Mouse (Mus musculus) stomach, postnatal 0 days (tissue): ENCODE data around the gene Crygb. TPM values are rescaled to one million over a fixed set of nuclear protein-coding genes. Genes with fewer than 3 reads are reported as not detected.
A peak's percentile ranks its signal among the peaks of the same experiment; 100 is the strongest.

Source experiments
- ATAC-seq: fragments of 200-750 bp; cut with Nextera tagmentation; 2 replicates; pipeline ENCODE4 v1.8.0; 2017; ENCODE audit not compliant: low FRiP score, low TSS enrichment
- DNase-seq: peaks from one replicate; pipeline ENCODE4 v3.0.0-alpha.2; 2016; ENCODE audit warnings: low spot score
- H3K27ac ChIP-seq: fragments of 300-500 bp; sonication (generic); replicated peaks from 2 replicates; pipeline ENCODE4 v1.5.1; 2014; ENCODE audit warnings: mild to moderate bottlenecking, control low read depth
- H3K27me3 ChIP-seq: fragments of 300-500 bp; sonication (generic); 2 replicates; pipeline ENCODE4 v1.6.1; 2014; ENCODE audit warnings: low read length; ENCODE audit not compliant: control insufficient read depth, insufficient read depth
- H3K36me3 ChIP-seq: fragments of 300-500 bp; sonication (generic); 2 replicates; pipeline ENCODE4 v1.6.1; 2014; ENCODE audit warnings: low read length, mixed read lengths; ENCODE audit not compliant: control insufficient read depth, insufficient read depth
- H3K4me1 ChIP-seq: fragments of 300-500 bp; sonication (generic); replicated peaks from 2 replicates; pipeline ENCODE4 v1.6.1; 2014; ENCODE audit warnings: antibody characterized with exemption; ENCODE audit not compliant: control insufficient read depth, insufficient read depth
- H3K4me2 ChIP-seq: fragments of 300-500 bp; sonication (generic); replicated peaks from 2 replicates; pipeline ENCODE4 v1.6.1; 2014; ENCODE audit warnings: low read depth, mild to moderate bottlenecking, control low read depth, moderate library complexity
- H3K4me3 ChIP-seq: fragments of 300-500 bp; sonication (generic); 2 replicates; pipeline ENCODE4 v1.5.1; 2014; ENCODE audit warnings: low read depth, low read length, control low read depth
- H3K9ac ChIP-seq: fragments of 300-500 bp; sonication (generic); 2 replicates; pipeline ENCODE4 v1.6.1; 2014; ENCODE audit warnings: mild to moderate bottlenecking, low read length, control low read depth, mixed read lengths
- H3K9me3 ChIP-seq: fragments of 300-500 bp; sonication (generic); 2 replicates; pipeline ENCODE4 v1.6.1; 2016; ENCODE audit warnings: low read length; ENCODE audit not compliant: control insufficient read depth
- CTCF ChIP-seq: IDR thresholded peaks from 2 replicates; pipeline ENCODE4 v1.5.1; 2016; ENCODE audit warnings: antibody characterized with exemption, low read depth, mild to moderate bottlenecking, moderate library complexity
- EP300 ChIP-seq: optimal IDR thresholded peaks from 2 replicates; pipeline ENCODE3; 2016; ENCODE audit warnings: antibody characterized with exemption
- WGBS: fragments of 180-500 bp; shearing (Covaris S2); extraction: QIAGEN DNeasy Blood & Tissue Kit; methylation state at CpG from one replicate; pipeline ENCODE4 v1.1.7; 2014; 5-methylcytosine and 5-hydroxymethylcytosine counted together
- polyA plus RNA-seq: library from polyadenylated mRNA; unstranded; fragments of >200 nt; fragmentation: Nextera tagmentation; extraction: Ambion mirVana; gene quantifications from 2 replicates; pipeline ENCODE4 v1.2.1, GENCODE M21; 2015

Crygb gene
- polyA plus RNA-seq, 1 experiment from 2014 or later, result not detected

- no peak overlapping the region for H3K4me2 ChIP-seq
- no peak for ATAC-seq
- TF ChIP-seq CTCF (no peak), EP300 (no peak)
- no peak for DNase-seq
- no peak overlapping the region for H3K4me3 ChIP-seq
- 73% methylated on average over 6 of the region's 6 CpGs for WGBS
- no peaks in the 10 kb centered on the region for H3K27me3 ChIP-seq
- H3K4me1 ChIP-seq, result no peaks in the 10 kb centered on the region
- no peak overlapping the region for H3K27ac ChIP-seq
- no peaks in the 10 kb centered on the region for H3K36me3 ChIP-seq
- no peak overlapping the region for H3K9ac ChIP-seq
- no peaks in the 10 kb centered on the region for H3K9me3 ChIP-seq
Observed at GRCm38 (mm10) chr1:65088567-65089356, 6.7 kb upstream of the Crygb start.

GRCm38 (mm10) chr1:65075607-65076006, 6.5 kb downstream of the Crygb start:
- Histone ChIP-seq H3K27ac (no peak overlapping the region), H3K9me3 (no peaks in the 10 kb centered on the region), H3K4me1 (no peaks in the 10 kb centered on the region), H3K27me3 (no peaks in the 10 kb centered on the region), H3K4me3 (no peak overlapping the region), H3K4me2 (no peak overlapping the region), H3K9ac (no peak overlapping the region), H3K36me3 (no peaks in the 10 kb centered on the region)
- DNase-seq (no peak), ATAC-seq (no peak)
- WGBS, result 11% methylated on average over 5 of the region's 5 CpGs
- TF ChIP-seq EP300 (no peak), CTCF (peak; percentile 64)

GRCm38 (mm10) chr1:65073589-65073988, 8.5 kb downstream of the Crygb start, which contains the start of gene Crygc:
Gene Crygc (minus strand): TSS chr1:65073689.
- Histone ChIP-seq H3K9ac (no peak within 1 kb of the TSS), H3K4me2 (no peak within 1 kb of the TSS), H3K27ac (no peak within 1 kb of the TSS), H3K36me3 (no peaks in the 10 kb centered on the region), H3K4me1 (no peaks in the 10 kb centered on the region), H3K27me3 (no peaks in the 10 kb centered on the region), H3K9me3 (no peaks in the 10 kb centered on the region), H3K4me3 (no peak within 1 kb of the TSS)
- ATAC-seq (no peak), DNase-seq (no peak)
- TF ChIP-seq CTCF (no peak), EP300 (no peak)
- 69% methylated on average over 6 of the region's 6 CpGs for WGBS

- Histone ChIP-seq H3K27me3 (no peaks in the 10 kb centered on the region), H3K36me3 (no peaks in the 10 kb centered on the region), H3K4me3 (no peak overlapping the region), H3K27ac (no peak overlapping the region), H3K4me1 (no peaks in the 10 kb centered on the region), H3K4me2 (no peak overlapping the region), H3K9me3 (no peaks in the 10 kb centered on the region), H3K9ac (no peak overlapping the region)
- no peak for TF ChIP-seq EP300
- no peak for TF ChIP-seq CTCF
- DNase-seq (no peak), ATAC-seq (no peak)
Observed at GRCm38 (mm10) chr1:65067842-65068241, 14.2 kb downstream of the Crygb start.

- no peak for DNase-seq
- 79% methylated on average over 15 of the region's 15 CpGs for WGBS
- H3K9ac ChIP-seq, result no peak overlapping the region
- H3K4me1 ChIP-seq, result no peaks in the 10 kb centered on the region
- ATAC-seq, result no peak
- H3K27me3 ChIP-seq, result no peaks in the 10 kb centered on the region
- H3K27ac ChIP-seq, result no peak overlapping the region
- H3K4me3 ChIP-seq, result no peak overlapping the region
- no peaks in the 10 kb centered on the region for H3K36me3 ChIP-seq
- TF ChIP-seq EP300, result no peak
- TF ChIP-seq CTCF, result no peak
- no peaks in the 10 kb centered on the region for H3K9me3 ChIP-seq
- no peak overlapping the region for H3K4me2 ChIP-seq
Observed at GRCm38 (mm10) chr1:65064201-65064600, 17.9 kb downstream of the Crygb start.

GRCm38 (mm10) chr1:65063352-65063751, 18.7 kb downstream of the Crygb start, which contains the start of gene Crygd:
Gene Crygd (minus strand): TSS chr1:65063452.
- no peaks in the 10 kb centered on the region for H3K36me3 ChIP-seq
- TF ChIP-seq EP300 (no peak), CTCF (no peak)
- H3K4me1 ChIP-seq, result no peaks in the 10 kb centered on the region
- no peak within 1 kb of the TSS for H3K4me3 ChIP-seq
- no peak within 1 kb of the TSS for H3K4me2 ChIP-seq
- no peak within 1 kb of the TSS for H3K27ac ChIP-seq
- no peaks in the 10 kb centered on the region for H3K27me3 ChIP-seq
- no peaks in the 10 kb centered on the region for H3K9me3 ChIP-seq
- DNase-seq (no peak), ATAC-seq (no peak)
- no peak within 1 kb of the TSS for H3K9ac ChIP-seq
- 88% methylated on average over 8 of the region's 8 CpGs for WGBS
